Mouse (Mus musculus): ENCODE measurements around the gene Evi2a. TPM values are rescaled to one million over a fixed set of nuclear protein-coding genes. Genes with fewer than 3 reads are reported as not detected.

Gene Evi2a
- polyA plus RNA-seq, 1 experiment from 2014 or later, result 5.4 TPM

- no peak for ATAC-seq (ENCODE audit: insufficient read depth, low FRiP score, low read depth)
- Histone ChIP-seq H3K27ac (0 out of 2 replicates have a peak within 1 kb of the TSS, but pooled peaks have one; percentile 37), H3K36me3 (no peaks in the 10 kb centered on the region), H3K9ac (no peak within 1 kb of the TSS), H3K4me1 (no peaks in the 10 kb centered on the region), H3K4me2 (no peak within 1 kb of the TSS), H3K9me3 (no peaks in the 10 kb centered on the region), H3K27me3 (replicated peaks) (no peaks in the 10 kb centered on the region), H3K4me3 (replicated peaks) (no peak within 1 kb of the TSS)
- 61% methylated on average over 10 of the region's 10 CpGs for WGBS
These were observed 6.7 kb downstream of the Evi2a start, which contains the start of gene Evi2b for GRCm38 (mm10) chr11:79523560-79524309. TSS of gene Evi2b (minus strand) at chr11:79523762.

GRCm38 (mm10) chr11:79522944-79523343 lies 7.5 kb downstream of the Evi2a start:
- no peak for ATAC-seq (ENCODE audit: insufficient read depth, low FRiP score, low read depth)

DNA sequence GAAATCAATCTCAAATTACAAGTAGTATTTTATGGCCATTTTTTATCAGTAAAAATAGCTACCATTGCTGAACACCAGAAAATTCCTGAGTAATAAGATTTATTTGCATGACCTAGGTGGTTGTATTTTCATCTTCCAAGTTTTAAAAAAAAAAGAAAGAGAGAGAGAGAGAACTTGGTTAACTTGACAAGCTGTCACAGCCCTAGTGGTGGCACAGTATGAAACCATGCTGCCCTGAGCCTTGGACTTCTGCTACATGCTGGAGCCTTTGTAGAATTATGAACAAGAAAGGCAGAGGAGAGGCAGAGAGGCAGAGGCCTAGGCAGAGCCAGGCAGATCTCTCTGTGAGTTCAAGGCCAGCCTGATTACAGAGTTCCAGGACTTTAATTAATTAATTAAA lies 8.5 kb downstream of the Evi2a start:
- Histone ChIP-seq H3K4me1 (no peaks in the 10 kb centered on the region), H3K9ac (no peak overlapping the region), H3K9me3 (no peaks in the 10 kb centered on the region), H3K4me2 (no peak overlapping the region), H3K36me3 (no peaks in the 10 kb centered on the region), H3K27ac (no peak overlapping the region), H3K27me3 (replicated peaks) (no peaks in the 10 kb centered on the region), H3K4me3 (replicated peaks) (no peak overlapping the region)
- no peak for ATAC-seq (ENCODE audit: insufficient read depth, low FRiP score, low read depth)

More at GRCm38 (mm10) chr11:79522944-79523343, 7.5 kb downstream of the Evi2a start:
- Histone ChIP-seq H3K4me1 (no peaks in the 10 kb centered on the region), H3K9me3 (no peaks in the 10 kb centered on the region), H3K9ac (no peak overlapping the region), H3K27ac (no peak overlapping the region), H3K4me2 (no peak overlapping the region), H3K36me3 (no peaks in the 10 kb centered on the region), H3K4me3 (replicated peaks) (no peak overlapping the region), H3K27me3 (replicated peaks) (no peaks in the 10 kb centered on the region)
- WGBS, result 55% methylated on average over 1 of the region's 1 CpGs

GRCm38 (mm10) chr11:79520772-79521171 lies 9.6 kb downstream of the Evi2a start:
- Histone ChIP-seq H3K9me3 (no peaks in the 10 kb centered on the region), H3K4me3 (replicated peaks) (no peak overlapping the region), H3K27ac (no peak overlapping the region), H3K27me3 (replicated peaks) (no peaks in the 10 kb centered on the region), H3K4me2 (no peak overlapping the region), H3K36me3 (no peaks in the 10 kb centered on the region), H3K4me1 (no peaks in the 10 kb centered on the region), H3K9ac (no peak overlapping the region)
- no peak for ATAC-seq (ENCODE audit: insufficient read depth, low FRiP score, low read depth)

- no peak for ATAC-seq (ENCODE audit: insufficient read depth, low FRiP score, low read depth)
- H3K4me3 ChIP-seq (replicated peaks), result no peak overlapping the region
- no peaks in the 10 kb centered on the region for H3K9me3 ChIP-seq
- H3K27ac ChIP-seq, result 0 out of 2 replicates have a peak overlapping the region, but pooled peaks have one; percentile 16
- no peak overlapping the region for H3K9ac ChIP-seq
- no peak overlapping the region for H3K4me2 ChIP-seq
- H3K4me1 ChIP-seq, result no peaks in the 10 kb centered on the region; the same call in 1 of the 2 replicates
- H3K36me3 ChIP-seq, result no peaks in the 10 kb centered on the region
- 69% methylated on average over 1 of the region's 1 CpGs for WGBS
- no peaks in the 10 kb centered on the region for H3K27me3 ChIP-seq (replicated peaks)
These were observed 10.5 kb downstream of the Evi2a start for GRCm38 (mm10) chr11:79519878-79520291.

- no peaks in the 10 kb centered on the region for H3K27me3 ChIP-seq (replicated peaks)
- no peak overlapping the region for H3K9ac ChIP-seq
- no peak overlapping the region for H3K27ac ChIP-seq
- no peaks in the 10 kb centered on the region for H3K36me3 ChIP-seq
- no peak overlapping the region for H3K4me2 ChIP-seq
- H3K9me3 ChIP-seq, result no peaks in the 10 kb centered on the region
- ATAC-seq (ENCODE audit: insufficient read depth, low FRiP score, low read depth), result no peak
- 67% methylated on average over 6 of the region's 6 CpGs for WGBS
- no peaks in the 10 kb centered on the region; the same call in 1 of the 2 replicates for H3K4me1 ChIP-seq
- no peak overlapping the region for H3K4me3 ChIP-seq (replicated peaks)
These were observed 11.1 kb downstream of the Evi2a start for GRCm38 (mm10) chr11:79519299-79519698.

GRCm38 (mm10) chr11:79515798-79516197 lies 14.6 kb downstream of the Evi2a start:
- WGBS, result 96% methylated on average over 2 of the region's 2 CpGs
- no peaks in the 10 kb centered on the region for H3K27me3 ChIP-seq (replicated peaks)
- no peak overlapping the region for H3K9ac ChIP-seq
- no peak overlapping the region for H3K4me3 ChIP-seq (replicated peaks)
- H3K27ac ChIP-seq, result no peak overlapping the region
- H3K9me3 ChIP-seq, result no peaks in the 10 kb centered on the region
- no peaks in the 10 kb centered on the region; the same call in 1 of the 2 replicates for H3K4me1 ChIP-seq
- H3K4me2 ChIP-seq, result no peak overlapping the region
- ATAC-seq (ENCODE audit: insufficient read depth, low FRiP score, low read depth), result no peak
- no peaks in the 10 kb centered on the region for H3K36me3 ChIP-seq

GRCm38 (mm10) chr11:79515331-79515730 lies 15.1 kb downstream of the Evi2a start:
- Histone ChIP-seq H3K27me3 (replicated peaks) (no peaks in the 10 kb centered on the region), H3K4me3 (replicated peaks) (no peak overlapping the region), H3K36me3 (no peaks in the 10 kb centered on the region), H3K9ac (no peak overlapping the region), H3K9me3 (no peaks in the 10 kb centered on the region), H3K27ac (no peak overlapping the region), H3K4me2 (no peak overlapping the region), H3K4me1 (no peaks in the 10 kb centered on the region; the same call in 1 of the 2 replicates)
- no peak for ATAC-seq (ENCODE audit: insufficient read depth, low FRiP score, low read depth)
- WGBS, result 60% methylated on average over 6 of the region's 6 CpGs

DNA sequence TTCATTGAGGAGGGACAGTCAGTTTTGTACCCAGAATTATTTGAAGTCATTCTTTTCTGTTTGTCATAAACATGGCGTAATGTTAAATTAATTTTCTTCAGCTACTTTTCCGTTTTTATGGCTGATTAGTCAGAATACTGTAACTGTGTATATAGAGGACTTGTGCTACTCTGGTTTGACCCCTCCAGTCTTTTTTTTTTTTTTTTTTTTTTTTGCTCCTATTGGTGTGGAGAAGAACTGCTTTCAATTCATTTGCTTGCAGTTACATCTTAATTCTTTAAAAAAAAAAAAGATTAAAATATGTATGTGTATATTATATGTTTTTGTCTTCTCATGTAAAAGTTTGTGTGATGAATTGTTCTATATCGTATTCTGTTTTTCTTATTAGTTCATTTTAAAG lies 18.4 kb downstream of the Evi2a start:
- ATAC-seq (ENCODE audit: insufficient read depth, low FRiP score, low read depth), result no peak
- Histone ChIP-seq H3K4me2 (no peak overlapping the region), H3K4me3 (replicated peaks) (no peak overlapping the region), H3K9ac (no peak overlapping the region), H3K9me3 (no peaks in the 10 kb centered on the region), H3K27ac (no peak overlapping the region), H3K4me1 (no peaks in the 10 kb centered on the region; the same call in 1 of the 2 replicates), H3K27me3 (replicated peaks) (no peaks in the 10 kb centered on the region), H3K36me3 (no peaks in the 10 kb centered on the region)
- WGBS, result 88% methylated on average over 3 of the region's 3 CpGs

DNA sequence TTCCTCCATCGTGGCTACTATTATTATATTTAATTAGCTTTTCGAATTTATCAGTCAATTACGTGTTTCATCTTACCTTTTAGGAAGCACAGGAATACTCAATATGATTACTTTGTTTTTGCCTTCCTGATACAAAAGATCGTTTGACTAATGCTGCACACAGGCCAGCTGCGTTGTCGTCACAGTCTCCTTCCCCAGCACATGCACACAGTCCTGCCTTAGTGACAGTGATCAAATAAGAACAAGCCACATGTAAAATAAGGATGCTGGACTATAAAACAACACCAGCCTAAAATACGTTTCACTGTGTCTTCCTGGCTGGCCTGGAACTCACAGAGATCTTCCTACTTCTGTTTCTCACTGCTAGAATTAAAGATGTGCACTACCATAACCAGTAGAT lies 25.9 kb downstream of the Evi2a start:
- ATAC-seq (ENCODE audit: insufficient read depth, low FRiP score, low read depth), result no peak
- Histone ChIP-seq H3K4me1 (no peaks in the 10 kb centered on the region), H3K9ac (no peak overlapping the region), H3K36me3 (no peaks in the 10 kb centered on the region), H3K27ac (no peak overlapping the region), H3K4me2 (no peak overlapping the region), H3K4me3 (replicated peaks) (no peak overlapping the region), H3K9me3 (no peaks in the 10 kb centered on the region), H3K27me3 (replicated peaks) (no peaks in the 10 kb centered on the region)
- 84% methylated on average over 7 of the region's 7 CpGs for WGBS

DNA sequence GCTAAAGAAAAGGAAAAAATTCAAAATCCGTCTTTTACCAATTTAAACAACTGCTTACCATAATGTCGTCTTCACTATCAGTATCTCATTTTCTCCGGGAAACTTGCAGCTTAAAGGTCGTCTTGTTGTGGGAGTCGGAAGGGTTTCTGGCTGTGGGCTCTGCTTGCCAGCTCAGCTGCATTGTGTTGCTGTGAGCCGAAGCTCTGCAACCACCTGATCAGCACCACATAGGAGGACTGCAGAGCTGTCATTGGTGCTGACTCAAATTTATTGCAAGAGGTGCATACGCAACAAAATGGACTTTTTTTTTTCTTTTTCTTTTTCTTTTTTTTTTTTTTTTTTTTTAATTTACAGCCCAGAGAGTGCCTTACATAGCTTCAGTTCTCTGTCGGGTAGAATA lies 26.6 kb downstream of the Evi2a start, which contains the start of gene Omg:
Gene Omg (minus strand): TSS at position 240 of the 400 bp plus-strand sequence.
- Histone ChIP-seq H3K27ac (no peak within 1 kb of the TSS), H3K9me3 (no peaks in the 10 kb centered on the region), H3K4me3 (replicated peaks) (no peak within 1 kb of the TSS), H3K36me3 (no peaks in the 10 kb centered on the region), H3K27me3 (replicated peaks) (no peaks in the 10 kb centered on the region), H3K9ac (no peak within 1 kb of the TSS), H3K4me1 (no peaks in the 10 kb centered on the region), H3K4me2 (no peak within 1 kb of the TSS)
- WGBS, result 55% methylated on average over 8 of the region's 8 CpGs
- ATAC-seq (ENCODE audit: insufficient read depth, low FRiP score, low read depth), result no peak

DNA sequence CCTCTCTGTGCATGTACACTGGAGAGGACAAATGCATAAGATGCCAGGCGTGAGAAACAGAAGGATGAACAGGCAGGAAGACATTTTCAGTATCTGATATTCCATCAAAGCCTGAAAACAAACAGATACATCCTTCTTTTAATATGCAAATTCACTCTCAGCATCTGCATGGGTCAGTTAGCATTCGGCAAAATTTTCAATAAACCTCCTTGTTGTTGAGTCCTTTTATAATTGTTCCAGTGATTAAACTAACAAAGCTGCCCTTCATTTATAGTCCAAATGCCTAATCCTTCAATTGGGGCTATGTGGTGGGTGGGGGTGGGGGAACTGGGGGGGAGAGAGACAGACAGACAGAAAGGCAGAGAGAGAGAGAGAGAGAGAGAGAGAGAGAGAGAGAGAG lies 27.5 kb downstream of the Evi2a start:
- H3K9me3 ChIP-seq, result no peaks in the 10 kb centered on the region
- H3K27me3 ChIP-seq (replicated peaks), result no peaks in the 10 kb centered on the region
- no peak overlapping the region for H3K4me2 ChIP-seq
- H3K36me3 ChIP-seq, result no peaks in the 10 kb centered on the region
- no peaks in the 10 kb centered on the region for H3K4me1 ChIP-seq
- no peak overlapping the region for H3K9ac ChIP-seq
- WGBS, result 77% methylated on average over 2 of the region's 2 CpGs
- no peak overlapping the region for H3K4me3 ChIP-seq (replicated peaks)
- no peak for ATAC-seq (ENCODE audit: insufficient read depth, low FRiP score, low read depth)
- H3K27ac ChIP-seq, result no peak overlapping the region
